Mouse (Mus musculus) brain, embryonic 14.5 days (tissue): Measurements from ENCODE around the gene Tnrc18.

ENCODE experiments used
- CTCF ChIP-seq: fragments of 200-500 bp; IDR thresholded peaks from 2 replicates; pipeline ENCODE4 v1.5.1; 2012; ENCODE audit warnings: inconsistent platforms, mild to moderate bottlenecking, moderate library complexity, borderline replicate concordance; ENCODE audit not compliant: insufficient read depth, insufficient read length; ENCODE audit errors: extremely low read depth
- POLR2A ChIP-seq: fragments of 200-500 bp; IDR thresholded peaks from 2 replicates; pipeline ENCODE4 v1.6.1; 2012; ENCODE audit warnings: mild to moderate bottlenecking, inconsistent platforms, borderline replicate concordance; ENCODE audit not compliant: poor library complexity, insufficient read depth, insufficient read length, severe bottlenecking; ENCODE audit errors: extremely low read depth

DNA sequence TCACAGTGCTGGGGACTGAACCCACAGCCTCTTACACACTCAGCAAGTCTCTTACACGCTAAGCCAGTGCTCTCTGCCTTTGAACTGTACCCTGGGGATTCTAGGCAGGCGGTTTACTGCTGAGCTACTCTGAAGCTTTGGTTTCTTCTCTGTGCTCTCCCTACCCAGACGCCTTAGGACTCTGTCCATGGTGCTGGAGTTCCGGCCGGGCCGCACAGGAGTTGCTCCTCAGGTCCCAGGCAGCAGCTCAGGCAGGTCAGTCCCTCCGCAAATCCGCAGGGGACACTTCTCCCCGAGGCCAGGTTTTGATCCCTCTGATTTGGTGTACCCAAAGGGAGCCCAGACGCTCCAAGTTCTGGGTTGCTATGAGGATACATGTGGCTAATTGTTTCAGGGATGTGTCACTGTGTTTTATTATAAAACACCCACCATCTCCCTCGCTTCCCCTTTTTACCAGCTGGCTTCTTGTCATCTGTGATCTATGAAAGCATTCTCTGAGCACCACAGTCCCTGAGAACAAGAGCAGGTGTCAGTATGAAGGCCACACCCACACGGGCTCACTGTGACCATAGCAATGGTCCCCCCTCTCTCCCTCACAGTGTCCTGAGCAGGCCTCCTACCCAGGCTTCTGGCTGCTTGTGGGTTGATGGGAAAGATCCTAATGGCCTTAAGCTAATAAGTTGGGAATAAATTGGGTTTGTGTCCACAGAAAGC lies 122.7 kb downstream of the Tnrc18 start:
- TF ChIP-seq CTCF: no peak
- no peak for TF ChIP-seq POLR2A
